Mouse (Mus musculus): ENCODE results near the gene Syne4.

Syne4 gene

GRCm38 (mm10) chr7:30314721-30315155 is at the start of gene Syne4:
Gene Syne4, plus strand, starts transcription at chr7:30314807.
- DNase-seq (ENCODE audit: low read depth, low spot score): no peak

DNA sequence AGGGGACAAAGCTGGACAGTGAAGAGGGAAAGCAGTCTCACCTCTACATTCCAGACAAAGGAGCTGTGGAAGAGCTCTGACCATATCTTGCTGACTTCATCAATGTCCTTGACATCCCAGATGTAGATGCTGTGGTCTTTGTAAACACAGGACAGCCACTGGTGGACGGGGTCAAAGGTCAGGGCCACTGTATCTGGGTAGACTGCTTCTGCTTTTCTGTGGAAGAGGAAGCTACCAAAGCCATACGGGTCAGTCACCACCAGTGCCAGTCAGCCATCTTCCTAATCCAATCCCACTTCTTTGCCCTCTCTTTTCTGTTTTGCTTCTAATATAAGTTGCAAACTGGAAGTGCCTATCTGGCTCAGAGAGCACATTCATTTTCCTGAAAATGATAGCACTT is 49.6 kb upstream of the Syne4 start:
- no peak for DNase-seq (ENCODE audit: low read depth, low spot score)

- no peak for DNase-seq (ENCODE audit: low read depth, low spot score)
Observed at GRCm38 (mm10) chr7:30265531-30265930, 49.1 kb upstream of the Syne4 start.

- no peak for DNase-seq (ENCODE audit: low read depth, low spot score)
Observed at GRCm38 (mm10) chr7:30265935-30266334, 48.7 kb upstream of the Syne4 start.

DNA sequence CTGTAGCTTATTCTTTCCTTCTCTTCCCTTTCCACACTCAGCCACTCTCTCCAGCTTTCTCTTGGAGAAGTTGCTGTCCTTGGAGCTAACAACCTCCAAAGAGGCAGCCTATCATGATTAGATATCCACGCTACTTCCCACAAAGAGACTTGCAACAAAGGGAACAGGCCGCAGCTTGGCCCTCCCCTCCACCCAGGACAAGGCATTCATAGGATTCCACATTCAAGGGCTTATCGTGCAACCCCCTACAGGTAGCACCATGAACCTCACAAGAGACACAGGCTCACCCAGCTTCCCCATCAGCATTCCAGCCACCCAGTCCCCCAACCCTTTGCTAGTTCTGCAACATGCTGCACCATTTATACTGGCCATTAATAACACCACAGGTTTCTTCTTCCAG is 47.8 kb upstream of the Syne4 start:
- DNase-seq (ENCODE audit: low read depth, low spot score): no peak

- DNase-seq (ENCODE audit: low read depth, low spot score): no peak
Observed at GRCm38 (mm10) chr7:30269641-30270040, 45.0 kb upstream of the Syne4 start.

DNA sequence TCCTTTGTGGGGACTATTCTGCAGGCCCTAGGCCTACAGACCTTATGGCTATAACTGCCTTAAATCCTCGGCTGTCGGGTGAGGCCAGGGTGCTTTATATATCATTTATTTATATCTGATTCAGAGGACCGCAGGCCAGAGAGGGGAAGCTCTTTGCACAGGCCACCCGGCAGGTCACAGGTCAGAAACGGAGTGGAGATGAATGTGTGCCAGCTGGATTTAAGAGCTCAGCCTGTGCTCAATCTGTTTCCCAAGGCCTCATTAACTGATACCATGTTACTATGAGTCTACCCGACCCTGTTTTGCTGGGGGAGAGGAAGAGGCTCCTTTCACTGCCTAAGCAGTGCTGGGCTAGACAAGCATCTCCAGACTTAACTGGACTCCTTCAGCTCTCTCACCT is 40.2 kb upstream of the Syne4 start:
- no peak for DNase-seq (ENCODE audit: low read depth, low spot score)

GRCm38 (mm10) chr7:30278911-30279310 is 35.7 kb upstream of the Syne4 start:
- DNase-seq (ENCODE audit: low read depth, low spot score): no peak

DNA sequence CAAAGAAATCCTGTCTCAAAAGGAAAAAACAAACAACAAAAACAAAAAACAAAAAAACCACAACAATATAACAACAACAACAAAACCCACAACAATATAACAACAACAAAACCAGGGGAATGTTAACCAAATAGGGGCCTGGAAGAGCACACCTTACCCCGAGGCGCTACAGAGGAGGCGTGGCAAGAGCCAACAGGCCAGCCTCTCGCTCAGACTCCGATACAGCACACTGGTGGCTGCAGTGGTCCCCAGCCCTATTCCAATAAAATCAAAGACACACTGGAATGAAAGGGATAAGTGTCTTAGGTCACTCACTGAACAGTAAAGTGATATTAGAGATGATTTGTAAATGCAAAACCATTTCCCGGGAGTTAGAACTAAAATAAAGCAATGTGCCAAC is 35.1 kb upstream of the Syne4 start:
- DNase-seq (ENCODE audit: low read depth, low spot score): no peak

GRCm38 (mm10) chr7:30279951-30280669 is 34.5 kb upstream of the Syne4 start, which contains the start of the genes Thap8 and Wdr62:
Gene Thap8, plus strand, starts transcription at chr7:30280094.
Gene Wdr62, minus strand, starts transcription at chr7:30280419.
- DNase-seq (ENCODE audit: low read depth, low spot score): peak; percentile 95

GRCm38 (mm10) chr7:30280670-30281138 is 33.9 kb upstream of the Syne4 start:
- peak; percentile 91 for DNase-seq (ENCODE audit: low read depth, low spot score)

GRCm38 (mm10) chr7:30281522-30281921 is 33.1 kb upstream of the Syne4 start:
- no peak for DNase-seq (ENCODE audit: low read depth, low spot score)

DNA sequence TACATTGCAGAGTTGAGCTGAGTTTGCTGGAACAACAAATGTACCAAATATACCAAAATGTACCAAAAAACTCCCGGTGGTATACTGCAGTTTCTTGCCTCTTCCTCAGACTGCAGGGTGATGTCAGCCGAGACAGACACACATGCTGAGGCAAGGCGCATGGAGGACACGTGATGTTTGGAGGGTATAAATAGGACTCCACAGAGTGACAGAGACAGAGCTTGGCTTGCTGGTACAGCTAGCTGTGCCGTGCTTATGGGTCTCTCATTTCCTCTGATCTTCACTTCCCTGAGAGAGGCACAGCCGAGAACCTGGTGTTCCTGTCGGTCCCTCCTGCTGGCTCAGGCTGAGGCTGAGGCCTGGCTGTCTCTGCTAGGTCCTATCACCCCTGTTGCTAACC is 31.9 kb upstream of the Syne4 start:
- DNase-seq (ENCODE audit: low read depth, low spot score): no peak

- no peak for DNase-seq (ENCODE audit: low read depth, low spot score)
Observed at GRCm38 (mm10) chr7:30286701-30287410, 27.8 kb upstream of the Syne4 start.

- DNase-seq (ENCODE audit: low read depth, low spot score): no peak
Observed at GRCm38 (mm10) chr7:30288046-30288445, 26.6 kb upstream of the Syne4 start.

DNA sequence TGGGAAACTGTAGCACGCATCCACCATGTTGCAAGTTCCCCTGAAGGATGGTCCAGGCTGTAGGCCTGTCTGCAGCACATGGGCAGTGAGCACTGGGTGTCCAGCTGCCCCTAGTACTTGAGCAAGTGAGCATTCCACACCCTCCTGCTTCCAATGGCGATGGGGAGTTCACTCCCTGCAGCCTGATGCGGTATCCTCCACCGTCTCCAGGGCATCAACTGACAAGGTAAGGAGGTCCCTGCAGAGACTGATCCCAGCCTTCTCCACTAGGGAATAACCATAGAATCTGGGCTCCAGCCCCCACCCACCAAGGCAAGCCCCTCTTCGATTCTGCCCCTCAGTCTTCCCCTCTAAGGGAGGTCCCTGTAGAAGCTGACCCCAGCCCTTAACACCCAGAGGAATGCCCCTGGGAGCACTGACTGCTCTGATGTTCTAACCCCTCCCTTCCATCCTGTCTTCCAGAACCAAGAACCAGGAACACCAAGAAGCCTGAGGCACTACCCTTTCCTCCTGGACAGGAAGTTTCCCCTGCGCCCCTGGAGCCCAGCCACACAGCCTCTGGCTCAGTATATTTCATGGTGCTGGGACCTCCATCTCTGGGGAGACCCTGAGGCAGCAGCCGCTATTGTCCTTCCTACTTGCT is 25.4 kb upstream of the Syne4 start:
- no peak for DNase-seq (ENCODE audit: low read depth, low spot score)

DNA sequence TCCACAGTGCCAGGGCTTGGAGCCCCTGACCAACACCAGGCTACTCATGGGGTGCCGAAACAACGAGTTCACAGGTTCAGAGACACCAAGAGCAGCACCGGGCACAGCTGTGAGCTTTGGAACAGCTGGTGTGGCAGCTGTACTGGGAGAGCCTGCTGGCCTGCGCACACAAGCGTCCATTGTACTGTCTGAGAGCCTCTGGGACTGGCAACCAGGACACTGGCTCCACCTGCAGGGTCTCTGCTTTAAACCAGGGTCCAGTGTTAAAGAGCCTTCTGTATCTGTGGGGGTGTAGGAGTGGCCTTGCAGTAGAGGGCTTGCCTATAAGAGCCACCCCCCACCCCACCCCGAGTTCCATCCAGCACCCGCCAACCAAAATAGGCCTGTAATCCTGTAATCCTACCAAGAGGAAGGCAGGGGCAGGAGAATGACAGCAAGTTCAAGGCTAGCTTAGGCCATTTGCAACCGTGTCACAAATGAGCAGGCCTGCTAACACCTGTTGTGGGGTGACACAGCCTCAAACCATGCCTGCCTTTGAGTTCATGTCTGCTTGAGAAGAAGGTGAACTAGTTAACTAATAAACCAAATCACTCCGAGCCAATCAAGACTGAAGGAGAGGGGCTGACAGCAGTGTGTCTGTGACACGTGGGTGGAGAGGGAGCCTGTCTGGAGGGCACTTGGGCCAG is 24.8 kb upstream of the Syne4 start:
- DNase-seq (ENCODE audit: low read depth, low spot score): no peak

GRCm38 (mm10) chr7:30291215-30292131 is 23.1 kb upstream of the Syne4 start, which contains the start of gene Clip3:
Gene Clip3, plus strand, starts transcription at chr7:30291728.
- DNase-seq (ENCODE audit: low read depth, low spot score): peak; percentile 41

GRCm38 (mm10) chr7:30293795-30294194 is 20.8 kb upstream of the Syne4 start:
- DNase-seq (ENCODE audit: low read depth, low spot score): no peak

DNA sequence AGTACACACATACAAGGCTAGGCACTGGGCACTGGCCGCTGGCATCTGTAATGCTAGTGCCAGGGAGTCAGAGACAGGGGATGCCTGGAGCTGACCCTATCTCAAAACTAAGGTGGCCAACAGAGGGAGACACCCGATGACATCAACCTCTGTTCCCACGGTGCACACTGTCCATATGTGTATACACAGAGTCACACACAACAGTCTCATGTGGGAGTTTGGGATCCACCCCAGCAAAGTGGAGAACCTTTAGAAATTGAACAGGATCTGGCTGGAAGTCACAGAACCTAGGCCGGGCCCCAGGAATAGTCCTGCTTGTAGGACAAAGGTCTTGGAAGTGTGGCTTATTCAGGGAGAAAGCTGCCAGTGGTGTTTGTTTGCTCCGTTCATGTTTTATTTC is 20.3 kb upstream of the Syne4 start:
- DNase-seq (ENCODE audit: low read depth, low spot score): no peak

DNA sequence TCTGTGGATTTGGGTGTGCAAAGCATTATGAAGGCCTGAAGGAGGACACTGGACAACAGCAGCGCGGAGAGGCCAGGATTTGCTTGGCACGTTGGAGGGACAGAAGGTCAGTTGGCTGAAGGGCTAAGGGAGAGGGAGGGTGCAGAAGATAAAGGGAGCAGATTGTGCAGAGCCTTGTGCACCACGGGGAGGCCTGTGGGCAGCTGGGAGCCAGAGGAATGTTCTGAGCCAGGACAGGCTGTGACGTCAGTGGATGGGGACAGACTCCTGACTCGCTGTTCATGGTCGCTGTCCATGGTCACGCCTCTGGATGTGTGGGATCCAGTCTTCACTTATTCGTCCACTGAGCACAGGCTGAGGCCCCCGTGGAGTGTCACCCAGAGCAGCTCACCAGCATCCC is 19.5 kb upstream of the Syne4 start:
- no peak for DNase-seq (ENCODE audit: low read depth, low spot score)

Measured in CD4-positive helper T cell, adult 2 months (primary cell).